Mouse (Mus musculus) cerebellum, adult 2 months (tissue): ENCODE measurements around the gene Col17a1.

Experiments
- CTCF ChIP-seq: fragments of 200-500 bp; IDR thresholded peaks from 2 replicates; pipeline ENCODE4 v1.5.1; 2011; ENCODE audit warnings: low read depth, mild to moderate bottlenecking, control low read depth, low read length, moderate library complexity, borderline replicate concordance; ENCODE audit not compliant: insufficient read depth
- POLR2A ChIP-seq: fragments of 200-500 bp; IDR thresholded peaks from 2 replicates; pipeline ENCODE4 v1.6.1; 2011; ENCODE audit warnings: low read length, control low read depth, borderline replicate concordance; ENCODE audit not compliant: insufficient read depth

GRCm38 (mm10) chr19:47697067-47697466 is 5.2 kb upstream of the Col17a1 start:
- TF ChIP-seq POLR2A (no peak), CTCF (no peak)
